Mouse (Mus musculus): Measurements from ENCODE around the gene Akna.

DNA sequence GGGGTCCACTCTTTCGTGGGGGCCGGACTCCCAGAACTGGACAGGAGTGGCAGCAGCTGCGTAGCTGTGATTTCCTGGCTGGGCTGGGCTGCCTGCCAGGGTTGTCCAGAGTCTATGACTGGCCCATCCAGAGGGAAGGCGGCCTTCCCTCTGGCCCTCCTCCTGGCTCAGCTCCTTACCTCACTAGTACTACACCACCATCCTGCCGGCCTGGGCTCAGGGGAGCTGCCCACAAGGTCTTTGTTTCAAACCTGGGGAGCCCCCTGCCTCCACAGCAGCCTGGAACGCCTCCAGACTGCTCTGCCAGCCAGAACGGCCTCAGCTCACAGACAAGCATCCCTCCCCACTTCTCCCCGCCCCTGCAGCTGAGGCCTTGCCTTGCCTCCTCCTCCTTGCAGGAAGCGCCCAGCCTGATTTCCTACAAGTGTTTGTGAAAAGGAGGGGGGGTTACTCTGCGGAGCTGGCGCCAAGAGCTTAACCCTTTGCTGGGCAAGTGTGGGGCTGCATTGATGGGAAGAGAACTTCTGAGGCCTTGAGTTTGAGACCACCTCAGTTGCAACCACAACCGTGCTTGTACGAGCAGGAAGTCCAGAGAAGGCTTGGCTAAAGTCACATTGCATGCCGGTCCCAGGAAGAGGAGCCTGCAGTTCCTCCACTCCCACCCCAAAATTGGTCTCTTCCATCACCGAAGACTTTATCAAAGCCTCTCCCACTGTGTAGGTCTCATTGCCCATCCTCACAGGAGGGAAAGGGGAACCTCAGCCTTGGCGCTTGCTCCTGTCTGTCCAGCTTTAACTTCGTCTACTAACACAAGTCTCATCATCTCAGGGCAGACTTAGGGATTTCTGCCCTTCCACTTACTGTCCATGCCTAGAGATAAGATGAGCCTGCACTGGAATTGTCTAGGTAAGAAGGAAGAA lies at the start of gene Akna:
- TF ChIP-seq POLR2A (IDR thresholded peaks at IDR 0.05; ENCODE audit: low read depth, low read length) (peak; percentile 70), CTCF (IDR thresholded peaks at IDR 0.05; ENCODE audit: borderline replicate concordance, insufficient read depth, low read length) (no peak)
